Mouse (Mus musculus) erythroblast, adult 5-6 weeks (primary cell): Measurements from ENCODE around the gene Copz1. TPM values are rescaled to one million over a fixed set of nuclear protein-coding genes. Genes with fewer than 3 reads are reported as not detected.
"Not testable (repeated sequence)": the region's sequence is repeated elsewhere in the genome, so short reads cannot be mapped to it uniquely, and the experiment has no call there.

ENCODE experiments used
- ATAC-seq: replicated peaks from 2 replicates; pipeline ENCODE4 v1.8.0; 2016; ENCODE audit warnings: moderate number of reproducible peaks, mild to moderate bottlenecking, moderate TSS enrichment, inconsistent platforms; ENCODE audit not compliant: poor library complexity, low FRiP score, severe bottlenecking
- total RNA-seq, 2 experiments: library from RNA; stranded (forward) in 1 of 2; stranded (reverse) in 1 of 2; fragments of 150-400 nt in 1 of 2; fragments of 200-764, 138-1000 nt in 1 of 2; gene quantifications; 2 replicates each; pipeline versions ENCODE4 v1.2.3 to v1.2.4; 2015 to 2017; ENCODE audit warnings: low replicate concordance in 2 of 2

Gene Copz1
- 123 and 131 TPM in 2 replicates for total RNA-seq (2015; ENCODE audit: low replicate concordance)
- 54.0 and 56.5 TPM in 2 replicates for total RNA-seq (2017; ENCODE audit: low replicate concordance)

DNA sequence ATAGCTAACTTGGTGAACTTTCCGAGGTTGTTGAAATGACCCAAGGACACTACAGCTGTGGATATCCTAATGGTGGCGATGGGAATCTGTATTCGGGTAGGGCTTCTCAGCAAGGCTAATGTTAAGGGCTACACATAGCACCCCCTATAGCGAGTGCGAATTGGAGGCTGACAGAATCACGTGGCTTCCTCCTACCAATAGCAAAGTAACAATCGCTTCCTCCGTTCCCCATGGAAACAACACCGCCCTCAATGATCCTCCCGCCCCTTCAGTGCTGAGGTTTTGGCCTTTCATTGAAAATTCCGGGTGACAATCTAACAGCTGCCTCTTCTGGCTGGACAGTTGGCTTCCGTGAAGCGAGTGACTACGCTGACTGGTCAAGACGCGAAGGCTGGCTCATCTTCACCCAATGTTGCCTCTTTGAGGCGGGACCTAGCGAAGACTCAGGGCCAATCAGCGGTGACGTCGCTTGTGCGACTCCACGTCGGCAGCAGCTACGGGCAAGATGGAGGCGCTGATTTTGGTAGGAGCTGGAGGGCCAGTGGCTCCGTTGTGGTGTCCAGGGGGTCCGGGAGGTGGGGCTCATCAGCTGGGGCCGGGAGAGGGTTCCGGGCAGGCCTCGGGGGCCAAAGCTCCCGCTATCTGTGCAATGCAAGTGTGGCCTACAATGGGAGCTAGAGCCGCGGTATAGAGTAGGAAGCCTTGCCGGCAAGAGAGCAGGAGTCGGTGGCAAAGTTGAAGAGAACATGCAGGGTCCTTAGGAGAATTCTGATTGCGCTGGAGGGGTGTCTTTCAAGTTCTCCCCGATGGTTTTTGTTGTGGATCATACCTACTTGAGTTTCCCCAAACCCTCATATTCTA lies at the start of gene Copz1:
Copz1 (plus strand) TSS at position 296 of the 861 bp plus-strand sequence.
- ATAC-seq, result peak; percentile 97

DNA sequence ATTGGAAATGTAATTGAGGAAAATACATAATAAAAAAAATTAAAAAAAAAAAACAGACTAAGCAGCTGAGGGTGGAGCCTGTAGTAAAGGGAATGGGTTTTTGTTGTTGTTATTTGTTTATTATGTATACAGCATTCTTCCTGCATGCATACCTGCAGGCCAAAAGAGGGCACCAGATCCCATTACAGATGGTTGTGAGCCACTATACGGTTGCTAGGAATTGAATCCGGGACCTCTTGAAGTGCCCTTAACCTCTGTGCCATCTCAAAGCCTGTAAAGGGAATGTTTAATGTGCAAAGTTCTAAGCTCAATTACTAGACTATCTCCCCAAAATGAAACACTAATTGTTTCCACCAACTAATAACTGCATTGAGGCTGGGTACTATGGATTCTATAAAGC lies 48.4 kb upstream of the Copz1 start:
- ATAC-seq, result no peak

DNA sequence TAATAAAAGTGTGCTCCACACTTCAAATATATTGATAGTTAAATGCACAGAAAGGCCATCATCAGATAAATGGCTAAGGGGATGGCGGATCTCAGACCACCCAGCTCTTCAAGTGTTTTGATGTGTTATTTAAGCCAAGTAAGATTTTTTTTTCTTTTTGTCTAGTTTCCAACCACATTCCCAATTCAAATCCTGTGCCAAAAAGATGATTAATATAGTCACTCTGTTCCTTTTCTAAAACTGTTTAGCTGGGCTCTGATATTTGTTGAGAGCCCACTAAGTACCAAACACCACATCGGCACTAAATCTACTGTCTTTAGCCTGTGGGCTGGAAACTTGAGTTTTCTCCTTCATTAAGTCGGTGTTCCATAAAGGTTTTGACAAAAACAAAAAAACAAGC lies 45.5 kb upstream of the Copz1 start:
- no peak for ATAC-seq

DNA sequence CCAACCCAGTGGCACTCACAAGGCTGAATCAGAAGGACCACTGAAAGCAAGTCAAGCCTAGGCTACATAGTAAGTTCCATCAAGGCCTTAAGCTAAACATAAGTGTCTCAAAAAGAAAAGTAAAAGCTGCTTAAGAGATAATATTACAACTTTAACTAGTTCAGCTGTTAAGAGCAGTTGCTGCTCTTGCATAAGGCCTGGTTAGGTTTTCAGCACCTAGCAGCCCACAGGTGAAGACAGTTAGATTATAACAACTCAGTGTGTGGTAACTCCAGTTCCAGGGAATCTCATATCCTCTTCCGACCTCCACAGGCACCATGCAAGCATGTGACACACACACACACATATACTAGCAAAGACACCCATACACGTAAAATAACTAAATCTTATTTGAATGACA lies 44.9 kb upstream of the Copz1 start:
- ATAC-seq, result no peak

DNA sequence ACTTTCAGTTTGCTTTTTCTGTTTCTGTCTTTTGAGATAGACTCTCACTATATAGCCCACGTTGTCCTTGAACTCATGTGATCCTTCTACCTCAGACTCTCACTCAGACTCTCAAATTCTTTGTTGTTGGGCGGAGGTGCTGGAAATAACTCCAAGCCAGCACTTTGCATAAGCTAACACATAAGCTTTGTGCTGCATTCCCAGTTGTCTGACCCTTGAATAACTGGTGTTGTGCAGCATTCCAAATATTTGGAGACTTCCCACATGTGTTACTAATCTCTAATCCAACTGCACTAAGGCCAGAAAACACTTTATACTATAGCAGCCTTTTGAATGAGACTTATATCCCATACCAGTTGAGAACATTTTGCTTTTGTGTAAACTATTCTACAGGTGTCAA lies 43.6 kb upstream of the Copz1 start:
- no peak for ATAC-seq

DNA sequence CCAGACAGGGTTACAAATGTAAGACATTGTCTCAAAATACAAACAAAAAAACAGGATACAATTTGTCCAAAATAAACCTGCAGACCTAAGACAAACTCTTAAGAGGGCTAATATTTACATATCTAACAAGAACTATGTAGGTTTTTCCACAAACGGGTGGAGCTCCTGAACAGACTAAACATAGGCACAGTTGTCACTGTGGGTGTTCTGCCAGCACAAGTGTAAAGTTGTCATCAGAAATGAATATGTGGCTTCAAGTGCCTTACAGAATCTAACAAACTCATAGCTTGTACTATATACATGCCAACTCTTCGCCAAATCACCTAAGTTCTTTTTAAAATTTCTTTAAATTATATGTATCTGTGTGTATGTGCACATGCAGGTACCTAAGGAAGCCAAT lies 39.4 kb upstream of the Copz1 start:
- no peak for ATAC-seq

DNA sequence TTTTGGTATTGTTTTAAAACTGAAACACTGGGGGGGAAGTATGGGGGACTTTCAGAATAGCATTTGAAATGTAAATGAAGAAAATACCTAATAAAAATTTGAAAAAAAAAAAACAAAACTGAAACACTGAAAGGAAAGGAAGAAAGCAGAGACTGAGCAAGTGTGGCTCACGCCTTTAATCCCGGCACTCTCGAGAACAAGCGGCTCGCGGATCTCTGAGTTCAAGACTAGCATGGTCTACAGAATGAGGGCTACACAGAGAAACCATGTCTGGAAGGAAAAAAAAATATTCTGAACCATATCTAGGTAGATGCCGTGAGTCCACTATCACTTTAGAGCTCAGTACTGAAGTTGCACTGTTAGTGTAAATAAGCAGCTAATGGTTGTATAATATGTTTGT lies 35.2 kb upstream of the Copz1 start:
- no peak for ATAC-seq

DNA sequence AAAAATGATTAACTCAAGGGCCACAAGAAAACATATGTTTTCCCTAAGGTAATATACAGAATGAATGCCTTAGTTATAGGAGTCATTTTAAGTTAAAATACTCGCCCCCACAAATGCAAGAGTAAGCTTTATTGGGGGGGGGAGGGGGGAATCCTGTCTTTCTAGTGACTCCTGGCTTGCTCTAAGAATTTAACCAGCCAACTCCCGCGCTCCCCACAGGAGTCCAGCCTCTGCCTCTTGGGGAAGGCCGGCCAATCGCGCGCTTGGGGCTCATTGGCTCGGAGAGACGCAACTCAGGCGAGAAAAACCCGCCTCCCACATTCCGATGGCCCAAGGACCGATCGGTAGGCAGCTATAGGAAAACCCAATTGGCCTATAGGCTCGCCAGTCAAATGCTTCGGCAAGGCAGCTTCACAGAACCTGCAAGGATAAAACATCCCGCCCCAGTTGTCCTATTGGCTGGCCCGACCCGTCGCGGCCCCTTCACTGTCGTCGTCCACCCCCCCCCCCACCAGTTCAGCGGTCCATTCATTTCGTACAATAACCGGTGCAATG lies 33.3 kb upstream of the Copz1 start:
- ATAC-seq, result peak; percentile 73

DNA sequence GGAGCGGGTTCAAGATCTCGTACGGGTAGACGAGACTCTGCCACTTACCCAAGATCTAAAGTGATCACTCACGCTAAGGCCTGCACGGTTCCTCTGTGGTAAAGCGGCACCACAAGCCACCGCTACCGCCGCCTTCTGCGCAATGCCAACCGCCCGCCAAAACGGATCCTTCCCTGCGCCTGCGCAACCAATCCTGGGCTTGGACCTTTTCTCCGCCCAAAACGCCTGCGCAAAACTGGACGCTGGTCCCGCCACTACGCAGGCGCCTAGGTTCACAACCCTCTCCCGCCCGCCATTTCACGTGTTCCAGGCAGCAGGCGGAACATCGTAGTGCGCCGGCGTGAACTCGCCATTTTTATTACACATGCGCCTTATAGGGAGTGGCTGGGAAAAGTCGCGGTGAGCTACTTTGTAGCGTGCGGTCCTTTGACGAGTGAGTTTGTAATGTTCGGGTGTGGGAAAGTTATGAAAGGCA lies 32.8 kb upstream of the Copz1 start, which contains the start of gene Cbx5:
Cbx5 (minus strand) TSS at position 132 of the 475 bp plus-strand sequence.
- peak; percentile 70 for ATAC-seq

DNA sequence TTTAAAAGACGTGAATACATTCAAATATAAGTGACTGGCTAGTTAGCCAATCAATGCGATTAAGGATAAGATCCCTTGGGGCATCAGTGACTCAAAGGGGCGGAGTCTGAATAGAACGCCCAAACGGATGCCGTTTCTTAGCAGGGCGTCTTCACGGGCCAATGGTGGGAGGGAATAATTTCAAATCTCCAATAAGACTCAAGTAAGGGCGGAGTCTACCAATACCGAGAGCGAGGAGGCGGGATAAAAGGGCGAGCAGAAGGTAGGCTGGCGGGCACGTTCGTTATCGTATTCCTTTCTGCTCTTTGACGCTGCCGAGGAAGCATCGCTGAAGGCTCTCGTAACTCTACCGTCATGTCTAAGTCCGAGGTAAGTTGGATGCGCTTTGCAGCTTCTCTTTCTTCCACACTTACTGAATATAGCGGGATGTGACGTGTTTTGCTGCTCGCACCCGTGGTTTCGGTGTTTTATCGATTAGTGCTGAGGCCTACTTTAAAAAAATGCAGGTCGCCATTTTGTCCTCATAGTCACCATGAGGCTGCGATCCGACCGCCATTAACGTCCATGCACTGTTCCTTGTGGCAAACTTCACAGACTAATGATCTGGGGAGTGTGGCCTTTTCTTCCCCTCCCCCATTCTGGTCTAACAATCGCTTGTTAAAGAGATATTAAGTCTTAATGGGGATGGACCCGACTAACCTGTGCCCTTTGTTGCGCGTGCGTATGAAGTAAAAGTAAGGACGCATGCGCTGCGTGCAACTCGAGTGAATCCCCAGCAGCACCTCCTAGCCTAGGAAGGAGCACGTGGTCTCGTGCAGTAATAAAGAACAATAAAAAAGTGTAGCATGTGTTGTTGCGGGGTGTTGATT lies 32.1 kb upstream of the Copz1 start, which contains the start of gene Hnrnpa1:
Hnrnpa1 (plus strand) TSS at position 273 of the 869 bp plus-strand sequence.
- peak; percentile 84 for ATAC-seq

DNA sequence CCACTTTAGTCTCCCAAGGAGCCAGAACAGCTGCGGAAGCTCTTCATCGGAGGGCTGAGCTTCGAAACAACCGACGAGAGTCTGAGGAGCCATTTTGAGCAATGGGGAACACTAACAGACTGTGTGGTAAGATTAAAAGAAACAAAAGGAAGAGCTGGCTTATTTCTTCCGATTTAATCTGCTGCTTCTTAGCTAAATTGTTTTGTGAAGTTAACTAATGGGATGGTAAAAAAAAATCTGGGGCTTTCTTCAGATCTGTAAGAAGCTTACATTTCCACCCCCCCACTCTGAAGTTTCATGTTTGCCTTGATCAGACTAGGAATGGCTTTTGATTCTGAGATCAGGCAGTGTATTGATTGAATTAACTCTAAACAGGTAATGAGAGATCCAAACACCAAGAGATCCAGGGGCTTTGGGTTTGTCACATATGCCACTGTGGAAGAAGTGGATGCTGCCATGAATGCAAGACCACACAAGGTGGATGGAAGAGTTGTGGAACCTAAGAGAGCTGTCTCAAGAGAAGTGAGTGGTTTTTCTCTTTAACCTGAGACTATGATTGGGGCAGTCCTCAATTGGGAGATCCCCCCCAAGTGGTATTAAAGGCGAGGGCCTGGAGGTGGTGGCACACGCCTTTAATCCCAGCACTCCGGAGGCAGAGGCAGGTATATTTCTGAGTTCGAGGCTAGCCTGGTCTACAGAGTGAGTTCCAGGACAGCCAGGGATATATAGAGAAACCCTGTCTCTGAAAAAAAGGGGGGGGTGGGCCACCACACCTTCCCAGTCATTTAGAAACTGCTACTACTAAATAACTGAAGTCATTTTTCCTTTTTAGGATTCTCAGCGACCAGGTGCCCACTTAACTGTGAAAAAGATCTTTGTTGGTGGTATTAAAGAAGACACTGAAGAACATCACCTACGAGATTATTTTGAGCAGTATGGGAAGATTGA lies 31.2 kb upstream of the Copz1 start:
- not testable (repeated sequence) for ATAC-seq

DNA sequence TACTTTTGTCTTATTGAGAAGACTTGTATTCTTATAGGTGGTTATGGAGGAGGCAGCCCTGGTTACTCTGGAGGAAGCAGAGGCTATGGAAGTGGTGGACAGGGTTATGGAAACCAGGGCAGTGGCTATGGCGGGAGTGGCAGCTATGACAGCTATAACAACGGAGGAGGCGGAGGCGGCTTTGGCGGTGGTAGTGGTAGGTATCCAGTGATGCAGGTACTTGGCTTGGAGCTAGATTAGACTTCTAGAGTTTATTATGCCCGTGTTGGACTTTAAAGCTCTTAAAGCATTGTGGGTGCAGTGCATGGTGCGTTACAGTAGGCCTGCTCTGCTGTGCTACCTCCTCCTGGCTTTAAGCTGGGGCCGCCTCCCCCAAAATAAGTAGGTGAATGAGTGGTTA lies 29.6 kb upstream of the Copz1 start:
- no peak for ATAC-seq

DNA sequence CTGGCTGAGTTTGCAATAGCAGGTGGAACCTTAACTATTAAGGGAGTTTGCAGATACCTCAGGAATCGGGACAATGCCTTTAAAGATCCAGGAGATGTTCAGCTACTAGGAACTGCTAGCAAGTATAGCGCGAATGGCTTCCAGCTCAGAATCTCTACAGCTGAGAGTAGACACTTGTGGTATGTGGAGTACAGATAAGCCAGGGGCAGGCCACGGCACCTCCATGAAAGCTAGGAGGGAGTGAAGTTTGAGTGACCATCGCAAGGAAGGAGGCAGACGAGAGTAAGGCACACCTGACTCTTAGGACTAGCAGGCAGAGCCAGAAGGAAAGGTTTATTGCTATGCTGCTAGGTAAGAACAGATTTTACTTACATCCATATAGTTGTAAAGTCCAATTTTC lies 26.9 kb upstream of the Copz1 start:
- ATAC-seq, result peak; percentile 50; the same call in 1 of the 2 replicates

DNA sequence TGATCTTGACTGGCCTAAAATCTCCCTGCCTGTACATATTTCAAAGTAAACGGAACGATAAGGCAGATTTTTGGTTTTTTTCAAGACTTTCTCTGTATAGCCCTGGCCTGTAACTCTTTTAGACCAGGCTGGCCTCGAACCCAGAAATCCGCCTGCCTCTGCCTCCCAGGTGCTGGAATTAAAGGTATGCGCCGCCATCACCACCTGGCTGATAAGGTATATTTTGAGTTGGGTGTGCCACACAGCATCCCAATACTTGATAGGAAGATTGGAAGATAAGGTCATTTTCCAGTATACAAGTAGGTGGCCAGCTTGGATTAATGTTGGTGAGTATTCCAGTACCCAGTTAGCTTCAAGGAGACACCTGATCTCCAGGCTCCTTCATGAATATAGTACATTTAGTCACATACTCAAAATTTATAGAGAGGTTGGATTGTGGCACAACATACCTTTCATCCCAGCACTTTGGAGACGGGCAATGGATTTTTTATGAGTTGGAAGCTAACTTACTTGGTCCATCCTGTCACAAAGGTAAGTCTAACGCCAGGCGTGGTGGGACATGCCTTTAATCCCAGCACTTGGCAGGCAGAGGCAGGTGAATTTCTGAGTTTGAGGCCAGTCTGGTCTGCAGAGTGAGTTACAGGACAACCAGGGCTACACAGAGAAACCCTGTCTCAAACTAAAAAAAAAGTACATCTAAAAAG lies 25.3 kb upstream of the Copz1 start:
- no peak for ATAC-seq

DNA sequence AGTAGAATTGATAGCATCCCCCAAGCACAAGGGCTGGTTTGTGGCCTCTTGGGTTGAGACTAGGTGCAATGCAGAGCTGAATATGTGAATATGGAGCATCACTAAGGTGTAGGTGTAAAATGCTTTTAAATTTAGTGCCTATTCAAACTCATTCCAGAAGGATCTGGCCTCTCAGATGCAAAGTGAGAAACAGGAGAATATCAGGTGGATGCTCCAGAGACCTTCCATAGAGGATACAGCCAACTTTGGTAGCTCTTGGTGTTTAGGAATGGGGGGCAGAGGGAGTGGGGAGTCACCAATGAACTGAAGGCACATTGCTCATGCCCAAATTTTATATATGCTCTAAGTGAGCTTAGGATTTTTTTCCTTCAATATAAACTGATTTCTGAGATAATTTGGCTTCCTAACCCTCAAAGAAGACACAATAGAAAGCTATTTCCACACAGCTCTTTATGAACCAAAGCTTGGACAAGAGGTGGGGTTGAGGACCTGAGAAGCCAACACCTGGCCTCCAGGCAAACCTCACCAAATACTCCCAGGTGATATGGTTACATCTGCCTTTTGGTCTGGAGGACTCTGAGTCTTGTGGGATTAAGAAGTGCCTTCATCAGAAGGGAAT lies 24.6 kb upstream of the Copz1 start:
- ATAC-seq, result no peak

DNA sequence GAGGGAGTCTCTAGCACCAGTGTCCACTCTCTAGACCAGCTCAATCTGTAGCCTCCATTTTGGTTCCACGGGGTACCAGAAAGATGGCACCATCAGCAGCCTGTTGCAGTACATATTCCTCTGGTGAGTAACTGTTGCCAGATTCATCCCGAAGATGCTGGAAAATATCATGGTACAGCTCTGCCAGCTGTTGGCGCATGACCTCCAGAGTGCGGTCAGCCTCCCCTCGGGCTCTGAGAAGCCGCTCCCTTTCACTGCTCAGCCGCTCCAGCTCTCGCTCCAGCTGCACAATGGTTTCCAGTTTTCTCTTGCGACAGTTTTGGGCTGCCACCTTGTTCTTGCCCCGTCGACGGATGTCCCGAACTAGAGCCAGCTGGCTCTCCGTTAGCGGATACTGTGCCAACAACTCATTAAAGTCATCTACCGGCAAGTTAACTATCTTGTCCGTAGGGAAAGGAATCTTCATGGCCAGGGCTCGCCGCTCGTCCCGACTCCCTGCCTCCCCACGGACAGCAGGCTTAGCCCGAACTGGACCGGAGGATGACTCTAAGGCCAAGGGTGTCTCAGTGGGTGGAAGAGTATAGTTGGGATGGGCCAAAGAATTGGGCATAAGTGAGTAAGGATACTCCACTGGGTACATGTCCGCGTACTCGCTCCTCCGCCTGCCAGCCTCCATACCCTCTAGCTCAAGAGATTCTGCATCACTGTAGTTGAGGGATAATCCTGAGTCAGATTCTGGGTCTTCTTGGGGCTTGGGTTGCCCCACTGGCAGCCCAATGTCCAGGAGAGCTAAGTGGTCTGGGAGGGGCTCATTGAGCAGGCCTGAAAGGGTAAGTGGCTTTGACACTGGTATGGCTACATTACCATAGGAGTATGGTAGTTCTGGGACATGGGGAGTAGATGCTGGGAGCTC lies 23.9 kb upstream of the Copz1 start:
- no peak for ATAC-seq

DNA sequence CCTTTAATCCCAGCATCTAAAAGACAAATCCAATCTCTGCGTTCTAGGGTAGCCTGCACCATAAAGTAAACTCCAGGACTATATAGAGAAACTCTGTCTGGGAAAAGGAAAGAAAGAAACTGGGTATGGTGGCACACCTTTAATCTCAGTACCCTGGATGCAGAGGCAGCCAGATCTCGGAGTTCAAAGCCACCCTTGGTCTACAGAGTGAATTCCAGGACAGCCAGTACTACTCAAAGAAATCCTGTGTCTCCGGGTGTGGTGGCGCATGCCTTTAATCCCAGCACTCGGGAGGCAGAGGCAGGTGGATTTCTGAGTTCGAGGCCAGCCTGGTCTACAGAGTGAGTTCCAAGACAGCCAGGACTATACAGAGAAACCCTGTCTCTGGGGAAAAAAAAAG lies 23.0 kb upstream of the Copz1 start:
- ATAC-seq, result not testable (repeated sequence)
